Mouse (Mus musculus) liver, embryonic 12.5 days (tissue): Measurements from ENCODE around the gene Ric8b. TPM values are rescaled to one million over a fixed set of nuclear protein-coding genes. Genes with fewer than 3 reads are reported as not detected.

Source experiments
- ATAC-seq: fragments of 200-750 bp; cut with Nextera tagmentation; 2 replicates; pipeline ENCODE4 v1.8.0; 2017; ENCODE audit warnings: moderate number of reproducible peaks, mild to moderate bottlenecking, moderate library complexity
- H3K27ac ChIP-seq: fragments of 300-500 bp; sonication (generic); 2 replicates; pipeline ENCODE4 v1.5.1; 2016; ENCODE audit warnings: mild to moderate bottlenecking
- H3K27me3 ChIP-seq: fragments of 300-500 bp; sonication (generic); replicated peaks from 2 replicates; pipeline ENCODE4 v1.6.1; 2016; ENCODE audit warnings: mild to moderate bottlenecking, moderate library complexity
- H3K36me3 ChIP-seq: fragments of 300-500 bp; sonication (generic); 2 replicates; pipeline ENCODE4 v1.6.1; 2016; ENCODE audit warnings: mild to moderate bottlenecking, moderate library complexity
- H3K4me1 ChIP-seq: fragments of 300-500 bp; sonication (generic); 2 replicates; pipeline ENCODE4 v1.6.1; 2016
- H3K4me2 ChIP-seq: fragments of 300-500 bp; sonication (generic); 2 replicates; pipeline ENCODE4 v1.6.1; 2016; ENCODE audit warnings: mild to moderate bottlenecking, moderate library complexity
- H3K4me3 ChIP-seq: fragments of 300-500 bp; sonication (generic); 2 replicates; pipeline ENCODE4 v1.5.1; 2016; ENCODE audit warnings: mild to moderate bottlenecking, moderate library complexity
- H3K9ac ChIP-seq: fragments of 300-500 bp; sonication (generic); 2 replicates; pipeline ENCODE4 v1.6.1; 2016; ENCODE audit warnings: mild to moderate bottlenecking, moderate library complexity
- H3K9me3 ChIP-seq: fragments of 300-500 bp; sonication (generic); replicated peaks from 2 replicates; pipeline ENCODE4 v1.6.1; 2016; ENCODE audit warnings: mild to moderate bottlenecking, moderate library complexity
- WGBS: fragments of 180-500 bp; shearing (Covaris S2); methylation state at CpG from one replicate; pipeline ENCODE4 v1.1.7; 2016; ENCODE audit not compliant: insufficient replicate concordance; 5-methylcytosine and 5-hydroxymethylcytosine counted together
- polyA plus RNA-seq: library from polyadenylated mRNA; unstranded; fragments of >200 nt; fragmentation: Nextera tagmentation; extraction: Ambion mirVana; gene quantifications from 2 replicates; pipeline ENCODE4 v1.2.1, GENCODE M21; 2016

Gene Ric8b
- polyA plus RNA-seq, 1 experiment from 2014 or later = 6.6 TPM

- H3K36me3 ChIP-seq = no peaks in the 10 kb centered on the region
- peaks cover 32% of the 10 kb centered on the region for H3K4me1 ChIP-seq
- H3K27me3 ChIP-seq = no peaks in the 10 kb centered on the region
- no peak for ATAC-seq
- H3K4me3 ChIP-seq = no peak overlapping the region
- no peak overlapping the region for H3K27ac ChIP-seq
- 39% methylated on average over 9 of the region's 9 CpGs for WGBS
- H3K9me3 ChIP-seq = no peaks in the 10 kb centered on the region
- no peak overlapping the region for H3K4me2 ChIP-seq
- no peak overlapping the region for H3K9ac ChIP-seq
Measured at GRCm38 (mm10) chr10:84896941-84897930, 20.2 kb upstream of the Ric8b start.

- 19% methylated on average over 3 of the region's 3 CpGs for WGBS
- Histone ChIP-seq H3K4me2 (no peak overlapping the region), H3K27ac (no peak overlapping the region)
Measured at GRCm38 (mm10) chr10:84898144-84898979, 19.1 kb upstream of the Ric8b start.

GRCm38 (mm10) chr10:84901676-84902075 lies 15.7 kb upstream of the Ric8b start:
- H3K4me3 ChIP-seq = no peak overlapping the region

More at GRCm38 (mm10) chr10:84898144-84898979, 19.1 kb upstream of the Ric8b start:
- H3K9ac ChIP-seq = no peak overlapping the region; the same call in 1 of the 2 replicates
- H3K36me3 ChIP-seq = no peaks in the 10 kb centered on the region
- H3K9me3 ChIP-seq = no peaks in the 10 kb centered on the region
- H3K4me1 ChIP-seq = peaks cover 34% of the 10 kb centered on the region
- H3K27me3 ChIP-seq = no peaks in the 10 kb centered on the region
- peak; percentile 67 for ATAC-seq
- no peak overlapping the region for H3K4me3 ChIP-seq

DNA sequence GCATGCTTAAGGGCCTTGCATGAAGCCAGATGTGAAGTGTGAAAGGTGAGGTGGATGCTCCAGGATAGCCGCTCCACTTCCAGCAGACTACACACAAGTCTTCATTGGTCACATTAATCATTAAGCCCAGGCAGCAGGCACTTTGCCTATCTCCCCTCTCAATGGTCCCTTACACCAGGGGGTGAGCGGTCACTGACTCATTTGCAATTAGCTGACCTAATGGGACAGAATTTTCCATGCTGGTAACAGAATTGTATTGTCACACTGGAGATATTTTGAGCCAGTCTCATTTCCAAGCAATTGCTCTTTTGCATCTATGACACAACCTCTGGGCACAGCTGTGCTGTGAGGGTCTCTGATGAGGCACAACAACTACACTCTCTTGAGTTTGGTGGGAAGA lies 15.2 kb upstream of the Ric8b start:
- Histone ChIP-seq H3K36me3 (no peaks in the 10 kb centered on the region), H3K4me3 (no peak overlapping the region), H3K9me3 (no peaks in the 10 kb centered on the region), H3K27me3 (no peaks in the 10 kb centered on the region), H3K4me2 (no peak overlapping the region), H3K9ac (no peak overlapping the region), H3K27ac (no peak overlapping the region), H3K4me1 (peaks cover 35% of the 10 kb centered on the region)
- no peak for ATAC-seq
- WGBS = 75% methylated on average over 2 of the region's 2 CpGs

More at GRCm38 (mm10) chr10:84901676-84902075, 15.7 kb upstream of the Ric8b start:
- H3K4me1 ChIP-seq = peaks cover 40% of the 10 kb centered on the region
- ATAC-seq = no peak
- H3K27me3 ChIP-seq = no peaks in the 10 kb centered on the region
- no peaks in the 10 kb centered on the region for H3K9me3 ChIP-seq
- no peak overlapping the region for H3K4me2 ChIP-seq
- no peak overlapping the region for H3K27ac ChIP-seq
- H3K9ac ChIP-seq = no peak overlapping the region
- WGBS = 81% methylated on average over 5 of the region's 5 CpGs
- H3K36me3 ChIP-seq = no peaks in the 10 kb centered on the region

GRCm38 (mm10) chr10:84903307-84903706 lies 14.1 kb upstream of the Ric8b start:
- Histone ChIP-seq H3K9ac (no peak overlapping the region), H3K4me2 (0 out of 2 replicates have a peak overlapping the region, but pooled peaks have one; percentile 35), H3K9me3 (no peaks in the 10 kb centered on the region), H3K36me3 (no peaks in the 10 kb centered on the region), H3K4me1 (peaks cover 24% of the 10 kb centered on the region), H3K27me3 (no peaks in the 10 kb centered on the region), H3K4me3 (no peak overlapping the region), H3K27ac (no peak overlapping the region)
- no peak for ATAC-seq
- WGBS = 51% methylated on average over 7 of the region's 7 CpGs

- no peaks in the 10 kb centered on the region for H3K27me3 ChIP-seq
- no peak overlapping the region for H3K4me3 ChIP-seq
- ATAC-seq = no peak
- H3K9me3 ChIP-seq = no peaks in the 10 kb centered on the region
- H3K36me3 ChIP-seq = no peaks in the 10 kb centered on the region
- H3K4me1 ChIP-seq = peaks cover 20% of the 10 kb centered on the region
- H3K27ac ChIP-seq = no peak overlapping the region
- peak overlapping the region; percentile 35; the same call in 1 of the 2 replicates for H3K4me2 ChIP-seq
- H3K9ac ChIP-seq = no peak overlapping the region
- WGBS = 11% methylated on average over 5 of the region's 5 CpGs
Measured at GRCm38 (mm10) chr10:84903742-84904141, 13.7 kb upstream of the Ric8b start.

DNA sequence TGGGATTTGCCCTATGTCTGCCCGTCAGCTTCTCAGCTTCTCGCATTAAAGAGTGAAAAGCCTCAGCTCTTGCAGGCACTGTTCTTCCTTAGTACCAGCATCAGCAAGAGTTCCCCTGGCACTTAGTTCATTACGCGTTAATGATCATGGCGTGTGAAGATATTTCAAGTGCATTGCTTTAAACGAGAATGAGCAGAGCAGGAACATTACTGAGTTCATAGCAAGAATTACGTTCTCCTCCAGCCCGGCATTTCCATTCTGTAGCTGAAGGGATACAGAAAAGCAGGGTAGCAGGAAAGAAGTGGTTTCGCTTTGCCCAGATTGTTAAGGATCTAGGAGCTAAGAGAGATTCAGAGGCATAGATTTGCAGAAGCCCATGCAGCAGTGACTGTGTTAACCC lies 10.5 kb upstream of the Ric8b start:
- Histone ChIP-seq H3K4me1 (0 out of 2 replicates have a peak, but pooled peaks cover 8% of the 10 kb centered on the region), H3K4me2 (no peak overlapping the region)
- WGBS = 75% methylated on average over 9 of the region's 9 CpGs

GRCm38 (mm10) chr10:84908006-84908405 lies 9.4 kb upstream of the Ric8b start:
- no peaks in the 10 kb centered on the region for H3K36me3 ChIP-seq
- H3K9ac ChIP-seq = no peak overlapping the region
- no peaks in the 10 kb centered on the region for H3K9me3 ChIP-seq
- H3K4me1 ChIP-seq = 0 out of 2 replicates have a peak, but pooled peaks cover 8% of the 10 kb centered on the region
- WGBS = 49% methylated on average over 3 of the region's 3 CpGs
- no peak overlapping the region for H3K27ac ChIP-seq
- no peak overlapping the region for H3K4me3 ChIP-seq
- no peak overlapping the region for H3K4me2 ChIP-seq
- no peaks in the 10 kb centered on the region for H3K27me3 ChIP-seq
- no peak for ATAC-seq

More for the DNA sequence above, 10.5 kb upstream of the Ric8b start:
- no peaks in the 10 kb centered on the region for H3K9me3 ChIP-seq
- no peaks in the 10 kb centered on the region for H3K27me3 ChIP-seq
- H3K27ac ChIP-seq = no peak overlapping the region
- H3K9ac ChIP-seq = no peak overlapping the region
- H3K4me3 ChIP-seq = no peak overlapping the region
- no peaks in the 10 kb centered on the region for H3K36me3 ChIP-seq
- ATAC-seq = no peak

DNA sequence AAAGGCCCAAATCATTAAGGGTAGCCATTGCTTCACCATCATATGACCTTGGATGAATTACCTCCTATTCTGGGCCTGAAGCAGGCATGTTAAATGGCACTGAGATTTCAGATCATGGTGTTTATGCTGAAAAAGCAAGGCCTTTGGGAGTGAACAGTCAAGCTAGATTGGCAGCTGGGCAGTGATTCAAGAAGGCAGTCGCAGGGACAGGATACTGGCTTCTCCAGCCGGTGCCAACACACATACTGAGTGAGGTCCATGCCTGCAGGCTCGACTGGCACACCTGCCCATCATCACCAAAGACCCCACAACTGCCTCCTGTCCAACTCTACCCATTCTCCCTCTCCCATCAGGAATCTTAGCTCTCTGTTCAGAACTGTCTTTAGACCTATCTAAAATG lies 8.9 kb upstream of the Ric8b start:
- no peaks in the 10 kb centered on the region for H3K9me3 ChIP-seq
- H3K4me2 ChIP-seq = no peak overlapping the region
- H3K36me3 ChIP-seq = no peaks in the 10 kb centered on the region
- no peak overlapping the region for H3K27ac ChIP-seq
- H3K4me3 ChIP-seq = no peak overlapping the region
- no peak for ATAC-seq
- WGBS = 74% methylated on average over 3 of the region's 3 CpGs
- 0 out of 2 replicates have a peak, but pooled peaks cover 5% of the 10 kb centered on the region for H3K4me1 ChIP-seq
- no peak overlapping the region for H3K9ac ChIP-seq
- H3K27me3 ChIP-seq = no peaks in the 10 kb centered on the region

- Histone ChIP-seq H3K4me2 (no peak overlapping the region), H3K4me3 (no peak overlapping the region), H3K27ac (no peak overlapping the region), H3K9ac (no peak overlapping the region), H3K9me3 (no peaks in the 10 kb centered on the region), H3K36me3 (no peaks in the 10 kb centered on the region), H3K4me1 (no peaks in the 10 kb centered on the region), H3K27me3 (no peaks in the 10 kb centered on the region)
- no peak for ATAC-seq
- WGBS = 80% methylated on average over 17 of the region's 17 CpGs
Measured at GRCm38 (mm10) chr10:84909021-84909801, 8.2 kb upstream of the Ric8b start.

GRCm38 (mm10) chr10:84910194-84910593 lies 7.2 kb upstream of the Ric8b start:
- Histone ChIP-seq H3K27ac (no peak overlapping the region), H3K36me3 (no peaks in the 10 kb centered on the region), H3K27me3 (no peaks in the 10 kb centered on the region), H3K9ac (no peak overlapping the region), H3K4me2 (no peak overlapping the region), H3K4me1 (no peaks in the 10 kb centered on the region), H3K9me3 (no peaks in the 10 kb centered on the region), H3K4me3 (no peak overlapping the region)
- no peak for ATAC-seq
- 60% methylated on average over 7 of the region's 7 CpGs for WGBS
